Mouse (Mus musculus) frontal cortex, postnatal 36 days (tissue): ENCODE data around the gene Trim26.
"Not testable (repeated sequence)": the region's sequence is repeated elsewhere in the genome, so short reads cannot be mapped to it uniquely, and the experiment has no call there.

Experiments
- DNase-seq, 2 experiments: peaks; one replicate each; pipeline ENCODE4 v3.0.0; 2022; ENCODE audit warnings: low spot score in 2 of 2

Trim26 gene

DNA sequence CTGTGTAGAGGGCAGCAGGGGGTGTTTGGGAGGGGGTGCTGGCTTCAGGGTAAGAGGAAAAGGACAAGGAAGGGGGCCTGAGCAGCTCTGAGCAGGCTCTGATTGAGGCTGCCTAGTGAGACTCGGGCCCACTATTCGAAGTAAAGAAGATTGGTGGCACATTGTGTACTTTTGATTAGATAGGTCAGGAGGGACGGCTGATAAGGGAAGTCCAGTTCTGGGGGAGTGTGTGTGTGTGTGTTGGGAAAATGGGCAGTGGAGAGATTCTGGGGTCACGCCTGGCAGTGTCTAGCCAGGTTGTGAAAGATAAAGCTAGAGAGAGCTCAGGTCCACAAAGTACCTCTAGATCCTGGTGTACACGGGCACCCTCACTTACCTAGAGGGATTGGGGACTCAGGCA is 14.7 kb downstream of the Trim26 start:
- DNase-seq: no peak

DNA sequence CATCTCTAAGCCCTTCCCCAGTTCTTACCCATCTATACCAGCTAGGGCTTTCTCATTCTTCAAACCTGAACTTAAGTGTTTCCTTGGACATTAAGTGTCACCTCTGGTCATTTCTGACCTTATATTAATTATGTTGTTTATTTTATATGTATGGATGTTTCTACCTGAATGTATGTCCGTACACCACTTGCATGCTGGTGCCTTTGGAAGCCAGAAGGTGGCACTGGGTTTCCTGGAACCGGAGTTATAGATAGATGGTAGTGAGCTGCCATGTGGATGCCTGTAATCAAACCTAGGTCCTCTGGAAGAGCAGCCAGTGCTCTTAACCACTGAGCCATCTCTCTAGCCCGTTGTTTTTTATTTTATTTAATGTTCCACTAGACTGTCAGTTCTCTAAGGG is 18.6 kb downstream of the Trim26 start:
- DNase-seq: no peak

DNA sequence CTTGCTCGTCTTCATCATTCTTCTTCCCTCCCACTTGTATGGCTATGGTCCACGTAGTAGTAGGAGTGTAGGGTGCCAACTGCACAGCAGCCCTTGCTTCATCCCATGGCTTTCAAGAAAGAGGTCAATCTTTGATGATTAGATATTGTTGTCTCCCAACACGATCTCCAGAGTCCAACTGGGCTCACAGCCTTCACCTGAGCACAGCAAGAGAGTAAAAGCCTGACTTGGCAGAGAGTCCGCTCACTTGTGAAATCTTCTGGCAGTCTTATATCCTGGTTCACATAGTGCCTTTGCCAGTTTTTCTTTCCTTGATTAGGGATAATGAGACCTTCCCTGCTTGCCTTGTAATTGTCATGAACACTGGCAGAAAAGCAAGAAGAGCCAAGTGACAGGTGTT is 19.3 kb downstream of the Trim26 start:
- DNase-seq: no peak

DNA sequence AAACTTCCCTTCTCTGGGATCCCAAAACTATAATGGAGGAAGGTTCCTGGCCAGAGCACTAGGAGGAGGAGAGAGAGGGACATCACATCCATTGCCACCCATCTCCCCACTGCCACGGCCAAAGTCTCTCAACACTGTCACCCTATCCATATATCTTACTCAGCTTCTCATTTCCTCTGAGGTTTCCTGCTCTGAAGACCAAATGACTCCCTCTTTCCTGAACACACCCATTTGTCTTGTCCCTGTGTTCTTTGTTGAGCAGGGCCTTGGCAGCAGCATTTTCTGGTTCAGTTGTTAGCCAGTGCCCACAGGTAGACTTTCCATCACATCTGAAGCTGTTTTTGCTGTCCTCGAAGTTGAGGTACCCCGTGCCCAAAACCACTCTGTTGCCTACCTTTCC is 21.2 kb downstream of the Trim26 start:
- DNase-seq: no peak

DNA sequence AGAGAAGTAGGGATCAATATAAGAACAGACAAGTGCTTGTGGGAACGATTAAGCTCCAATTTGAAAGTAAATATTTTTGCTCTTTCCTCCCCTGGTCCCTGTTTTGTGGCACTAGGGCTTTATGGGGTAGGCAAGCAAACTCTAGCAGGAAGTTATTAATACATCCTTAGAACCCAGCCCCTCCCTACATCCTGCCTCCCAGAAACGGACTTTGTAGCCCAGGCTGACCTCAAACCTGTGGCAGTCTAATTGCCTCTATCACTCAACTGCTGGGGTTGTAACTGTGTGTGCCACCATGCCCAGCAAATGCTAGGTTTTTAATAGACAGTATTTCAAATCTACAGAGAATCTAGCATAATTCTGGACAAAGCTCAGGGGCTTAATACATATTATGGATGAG is 24.7 kb downstream of the Trim26 start:
- no peak for DNase-seq

DNA sequence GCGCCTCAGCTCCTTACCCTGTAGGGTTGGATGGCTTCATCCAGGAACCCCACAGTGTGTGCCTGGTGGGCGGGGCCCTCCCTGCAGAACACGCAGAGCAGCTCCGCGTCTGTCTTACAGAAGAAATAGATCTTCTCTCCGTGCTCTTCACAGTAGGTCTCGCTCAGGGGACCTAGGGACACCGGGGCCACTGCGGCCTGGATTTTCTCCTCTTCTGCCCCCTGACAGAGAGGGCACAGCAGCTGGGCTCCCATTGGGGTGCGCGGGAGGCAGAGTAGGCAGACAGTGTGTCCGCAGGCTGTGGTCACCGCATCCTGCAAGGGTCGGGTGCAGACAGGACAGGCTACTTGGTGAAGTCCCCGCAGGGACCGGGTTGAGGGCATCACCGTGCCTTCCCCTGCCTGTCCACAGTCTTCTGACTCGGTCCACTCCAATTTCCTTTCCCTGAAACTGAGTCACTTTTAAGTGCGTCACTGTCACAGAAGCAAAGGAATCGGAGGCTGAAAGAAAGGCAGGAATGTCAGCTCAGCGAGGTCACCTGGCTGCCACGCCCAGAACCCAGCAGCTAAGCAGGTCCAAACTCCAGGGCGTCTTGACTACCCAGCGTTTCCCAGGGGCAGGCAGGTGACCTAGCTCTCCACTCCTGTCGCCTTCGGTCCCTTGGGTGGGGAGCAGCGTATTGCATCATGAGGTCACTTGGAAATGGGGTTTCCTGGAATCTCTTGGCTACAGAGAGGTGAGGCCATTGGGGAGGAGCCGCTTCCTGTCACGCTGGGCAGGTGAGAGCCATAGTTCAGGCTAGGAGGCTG is 30.0 kb downstream of the Trim26 start, which contains the start of gene Trim15:
Trim15 (minus strand) TSS at position 492 of the 809 bp plus-strand sequence.
- no peak for DNase-seq

DNA sequence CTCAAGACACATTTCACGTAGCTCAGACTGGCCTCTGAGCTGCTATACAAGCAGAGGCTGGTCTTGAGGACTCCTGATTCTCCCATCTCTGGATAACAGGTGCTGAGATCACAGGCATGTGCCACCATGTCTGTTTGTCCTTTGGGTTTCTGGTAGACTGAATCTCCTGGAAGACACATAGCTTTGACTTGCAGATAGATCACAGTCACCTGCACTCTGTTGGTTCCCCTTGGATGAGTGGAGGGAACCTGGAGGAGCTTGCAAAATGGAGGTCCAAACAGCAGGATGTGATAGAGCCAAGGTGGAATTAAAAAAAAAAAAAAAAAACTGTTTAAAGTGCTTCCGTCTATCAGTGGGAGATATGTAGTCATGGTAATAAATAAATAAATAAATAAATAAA is 31.9 kb downstream of the Trim26 start:
- DNase-seq: no peak

DNA sequence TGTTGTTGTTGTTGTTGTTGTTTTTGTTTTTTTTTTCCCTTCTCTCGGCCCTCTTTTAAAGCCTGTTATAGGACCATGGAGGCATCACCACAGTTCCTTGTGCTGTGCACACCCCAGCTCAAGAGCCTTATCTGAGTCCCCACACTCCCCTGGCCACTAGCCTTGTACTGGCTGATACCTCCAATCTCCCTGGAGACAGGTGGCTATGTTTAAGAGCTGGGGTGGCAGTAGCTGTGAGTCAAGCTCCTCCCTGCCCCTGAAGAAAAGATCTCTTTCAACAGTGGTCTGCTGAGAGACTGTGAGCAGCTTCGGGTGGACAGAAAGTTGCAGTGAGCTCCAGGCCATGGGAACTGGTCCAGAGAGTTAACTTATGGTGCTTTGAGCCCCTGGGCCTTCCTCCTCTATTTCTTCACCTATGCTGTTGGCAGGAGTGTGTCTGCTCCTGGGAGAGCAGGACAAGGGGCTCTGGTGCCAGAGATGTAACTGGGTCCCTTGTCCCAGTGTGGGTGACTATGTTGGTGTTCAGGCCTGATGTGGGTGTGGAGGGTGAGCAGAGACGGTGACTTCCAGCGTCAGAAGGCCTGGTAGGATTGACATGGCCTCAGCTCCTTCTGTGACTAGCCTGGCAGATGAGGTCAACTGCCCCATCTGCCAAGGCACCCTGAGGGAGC is 32.5 kb downstream of the Trim26 start, which contains the start of gene Trim10:
Trim10 (plus strand) TSS at position 291 of the 671 bp plus-strand sequence.
- DNase-seq: no peak

DNA sequence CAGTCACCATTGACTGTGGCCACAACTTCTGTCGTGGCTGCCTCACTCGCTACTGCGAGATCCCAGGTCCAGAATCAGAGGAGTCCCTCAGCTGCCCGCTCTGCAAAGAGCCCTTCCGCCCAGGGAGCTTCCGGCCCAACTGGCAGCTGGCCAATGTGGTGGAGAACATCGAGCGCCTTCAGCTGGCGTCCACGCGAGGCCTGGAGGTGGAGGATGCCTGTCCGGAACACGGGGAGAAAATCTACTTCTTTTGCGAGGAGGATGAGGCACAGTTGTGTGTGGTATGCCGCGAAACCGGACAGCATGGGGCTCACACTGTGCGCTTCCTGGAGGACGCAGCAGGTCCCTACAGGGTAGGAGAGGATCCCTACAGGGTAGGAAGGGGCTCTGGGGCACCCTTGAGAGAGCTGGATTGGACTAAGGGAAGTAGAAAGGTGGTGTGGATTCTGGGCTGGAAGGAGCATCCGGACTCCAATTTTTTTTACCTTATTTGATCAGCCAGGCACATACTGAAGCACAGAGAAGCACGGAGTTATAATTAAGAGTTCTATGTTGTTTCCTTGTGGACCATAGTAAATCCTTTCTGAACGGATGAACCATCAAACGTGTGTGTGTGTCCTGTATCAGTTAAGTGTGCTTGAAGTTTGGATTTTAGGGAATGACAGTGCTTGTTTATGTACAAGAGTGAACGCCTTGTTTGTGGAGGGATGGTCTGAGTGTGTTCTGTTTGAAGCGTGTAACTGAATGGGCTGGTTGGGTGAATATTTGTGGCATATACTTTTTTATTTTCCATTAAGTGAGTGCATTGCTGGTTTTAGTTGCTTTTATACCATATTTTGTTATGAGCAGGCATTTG is 33.2 kb downstream of the Trim26 start:
- no peak for DNase-seq

DNA sequence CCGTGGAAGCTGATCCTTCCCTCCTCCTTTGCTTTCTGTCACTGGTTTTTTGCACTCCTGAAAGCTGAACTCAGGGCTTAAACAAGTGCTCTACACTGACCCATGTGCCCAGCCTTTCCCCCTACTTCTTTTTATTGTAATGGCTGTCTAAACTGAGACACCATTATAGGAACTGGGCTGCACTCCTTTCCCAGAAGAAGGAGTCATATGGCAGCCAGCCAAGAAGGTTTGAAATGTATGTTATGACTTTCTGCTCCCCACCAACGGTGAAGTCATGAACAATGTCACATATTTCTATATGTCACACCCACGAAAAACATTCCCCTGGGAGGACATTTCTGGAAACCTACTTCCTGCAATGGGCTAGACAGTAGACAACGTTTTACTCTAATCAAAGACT is 37.7 kb downstream of the Trim26 start:
- no peak for DNase-seq

DNA sequence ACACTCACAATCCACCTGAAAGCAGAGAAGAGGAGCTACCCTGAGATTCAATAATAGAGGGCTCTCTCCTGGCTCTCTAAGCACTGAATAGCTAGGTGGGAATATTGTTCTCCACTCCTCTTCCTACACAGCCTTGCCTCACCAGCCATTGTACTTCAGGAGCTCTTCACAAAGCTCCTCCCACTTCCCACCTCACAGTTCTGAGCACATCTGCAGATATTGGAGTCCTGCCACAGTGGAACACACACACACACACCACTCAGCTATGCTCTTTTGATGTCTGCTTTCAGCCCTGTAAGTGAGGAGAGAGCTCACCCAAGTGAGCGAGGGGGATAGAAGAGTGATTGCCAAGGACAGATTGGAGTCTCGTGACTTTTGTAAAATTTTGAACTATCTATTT is 46.4 kb downstream of the Trim26 start:
- DNase-seq: no peak

DNA sequence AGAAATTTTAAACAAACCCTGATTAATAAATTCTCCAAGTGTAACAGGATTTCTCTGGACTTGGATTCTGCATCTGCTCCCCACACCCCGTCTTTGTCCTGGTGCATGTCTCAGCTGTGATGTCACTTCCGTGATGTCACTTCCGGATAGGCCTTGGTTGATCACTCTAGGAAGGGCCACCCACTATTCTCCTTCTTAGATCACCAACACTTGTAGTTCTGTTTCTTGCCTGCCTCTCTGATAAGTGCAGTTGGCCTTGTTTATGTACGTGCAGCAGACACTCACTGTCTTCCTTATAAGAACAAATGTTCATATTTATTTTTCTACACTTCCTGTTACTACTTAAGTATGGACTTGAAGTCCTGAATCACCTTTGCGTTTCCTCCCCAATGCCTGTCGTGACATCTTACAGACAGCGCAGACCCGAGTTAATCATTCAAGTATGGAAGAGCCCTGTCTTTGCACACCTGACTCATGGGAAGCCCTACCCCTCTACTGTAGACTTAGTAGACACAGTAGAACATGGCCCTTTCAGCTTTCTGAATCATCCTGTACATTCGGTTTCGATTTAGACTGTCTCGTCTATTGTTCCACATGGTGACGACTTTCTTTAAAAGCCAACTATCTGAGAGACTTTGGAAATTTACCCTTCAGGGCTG is 48.3 kb downstream of the Trim26 start:
- no peak for DNase-seq

DNA sequence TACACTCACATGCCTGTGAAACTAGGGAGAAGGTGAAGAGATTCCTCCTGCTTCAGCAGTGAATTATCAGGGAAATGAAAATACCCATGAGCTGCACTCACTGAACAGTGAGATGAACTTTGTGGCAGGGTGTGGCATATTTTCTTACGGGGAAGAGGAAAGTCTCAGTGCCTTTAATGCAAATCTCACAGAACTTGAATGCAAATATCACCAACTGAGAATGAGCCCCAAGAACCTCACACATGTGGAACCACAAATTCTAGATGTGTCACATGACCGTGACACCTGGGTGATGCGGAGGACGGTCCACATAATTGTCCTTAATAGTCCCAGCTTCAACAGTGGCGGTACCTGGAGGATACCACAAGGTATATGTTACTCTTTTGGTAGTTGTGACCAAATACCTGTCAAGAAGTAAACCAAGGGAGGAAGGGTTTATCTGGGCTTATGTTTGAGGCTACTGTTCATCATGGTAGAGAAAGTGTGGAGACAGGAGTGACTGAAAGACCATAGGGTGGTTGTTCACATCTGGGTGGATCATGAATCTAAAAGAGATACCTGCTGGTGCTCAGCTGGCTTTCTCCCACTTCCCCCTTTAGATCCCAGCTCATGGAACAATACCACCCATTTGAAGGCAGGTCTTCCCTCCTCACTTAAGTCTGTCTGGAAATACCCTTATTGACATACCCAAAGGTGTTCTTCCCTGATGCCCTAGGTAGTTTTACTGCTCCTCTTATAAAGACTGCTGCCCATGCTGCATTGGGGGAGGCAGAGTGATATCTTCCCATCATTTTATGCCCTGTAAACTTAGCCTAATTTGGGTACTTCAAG is 53.4 kb downstream of the Trim26 start, which contains the start of gene Trim40:
Trim40 (minus strand) TSS at position 51 of the 831 bp plus-strand sequence.
- DNase-seq: no peak

DNA sequence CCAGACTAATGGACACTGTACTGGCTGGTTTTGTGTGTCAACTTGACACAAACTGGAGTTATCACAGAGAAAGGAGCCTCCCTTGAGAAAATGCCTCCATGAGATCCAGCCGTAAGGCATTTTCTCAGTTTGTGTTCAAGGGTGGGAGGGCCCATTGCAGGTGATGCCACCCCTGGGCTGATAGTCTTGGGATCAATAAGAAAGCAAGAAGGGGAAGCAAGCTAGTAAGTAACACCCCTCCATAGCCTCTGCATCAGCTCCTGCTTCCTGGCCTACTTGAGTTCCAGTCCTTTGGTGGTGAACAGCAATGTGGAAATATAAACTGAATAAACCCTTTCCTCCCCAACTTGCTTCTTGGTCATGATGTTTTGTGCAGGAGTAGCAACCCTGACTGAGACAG is 54.6 kb downstream of the Trim26 start:
- not testable (repeated sequence) for DNase-seq

DNA sequence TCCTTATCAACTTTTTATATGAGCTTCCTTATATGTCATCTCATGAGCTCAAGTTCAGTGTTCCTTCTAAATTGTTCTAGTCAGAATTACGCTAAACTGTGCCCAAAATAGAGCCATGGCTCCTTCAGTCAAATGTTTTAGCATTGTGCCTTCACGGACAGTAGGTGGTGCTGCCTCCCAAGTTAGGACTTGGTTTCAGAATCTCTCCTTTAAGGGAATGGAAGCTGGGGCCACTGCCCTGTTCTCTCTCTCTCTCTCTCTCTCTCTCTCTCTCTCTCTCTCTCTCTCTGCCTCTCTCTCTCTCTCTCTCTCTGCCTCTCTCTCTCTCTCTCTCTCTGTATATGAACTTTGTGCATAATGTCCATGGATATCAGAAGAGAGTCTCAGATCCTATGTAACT is 55.4 kb downstream of the Trim26 start:
- peak; percentile 24 to 39 for DNase-seq

DNA sequence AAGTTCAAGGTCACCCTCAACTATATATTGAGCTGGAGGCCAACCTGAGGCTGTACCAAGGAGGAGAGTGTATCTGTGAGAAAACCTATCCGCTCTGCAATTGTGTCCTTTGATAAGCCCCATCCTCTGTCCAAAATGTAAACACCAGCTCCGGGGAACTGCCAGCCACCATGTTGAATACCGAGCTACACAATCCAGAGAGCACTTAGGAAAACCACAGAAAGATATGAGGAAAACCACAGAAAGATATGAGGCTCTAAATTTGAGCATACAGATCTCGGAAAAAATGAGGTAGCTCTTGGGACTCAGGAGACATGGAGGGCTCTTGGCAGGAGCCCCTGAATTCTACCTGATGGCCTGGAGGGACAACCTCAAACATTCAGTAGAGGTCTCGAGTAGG is 56.5 kb downstream of the Trim26 start:
- no peak for DNase-seq

DNA sequence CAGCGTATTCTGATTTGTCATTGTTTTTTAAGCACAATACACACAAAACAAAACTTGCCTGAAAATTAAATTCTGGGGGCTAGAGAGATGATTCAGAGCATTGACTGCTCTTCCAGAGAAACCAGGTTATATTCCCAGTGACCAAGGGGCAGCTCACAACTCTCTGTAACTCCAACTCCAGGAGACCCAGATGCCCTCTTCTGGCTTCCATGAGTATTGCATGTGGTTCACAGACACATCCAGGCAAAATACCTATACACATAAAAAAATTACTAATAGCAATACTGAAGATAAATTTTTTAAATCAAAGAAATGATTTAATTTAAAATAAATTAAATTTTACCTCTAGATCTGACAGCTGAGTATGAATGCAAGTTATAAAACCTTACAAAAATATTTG is 59.6 kb downstream of the Trim26 start:
- DNase-seq: peak in 1 of 2 experiments; percentile 25

DNA sequence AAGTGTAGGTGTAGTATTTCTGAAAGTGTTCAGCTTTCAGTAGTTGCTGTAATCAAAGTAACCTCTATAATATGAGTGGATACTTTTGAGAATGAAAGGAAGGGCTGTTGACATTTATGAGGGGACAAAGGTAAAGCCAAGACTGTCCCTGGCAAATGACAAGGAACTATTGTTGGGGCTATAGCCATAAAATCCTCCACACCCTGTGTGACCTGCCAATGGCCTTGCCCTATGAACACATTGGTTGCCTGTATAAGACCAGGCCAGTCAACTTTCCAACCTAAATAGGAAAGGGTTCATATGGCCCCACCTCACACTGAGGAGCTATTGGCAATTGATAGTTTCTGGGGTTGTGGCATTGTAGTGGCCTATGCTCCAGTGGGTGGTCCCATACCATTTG is 60.1 kb downstream of the Trim26 start:
- DNase-seq: no peak

DNA sequence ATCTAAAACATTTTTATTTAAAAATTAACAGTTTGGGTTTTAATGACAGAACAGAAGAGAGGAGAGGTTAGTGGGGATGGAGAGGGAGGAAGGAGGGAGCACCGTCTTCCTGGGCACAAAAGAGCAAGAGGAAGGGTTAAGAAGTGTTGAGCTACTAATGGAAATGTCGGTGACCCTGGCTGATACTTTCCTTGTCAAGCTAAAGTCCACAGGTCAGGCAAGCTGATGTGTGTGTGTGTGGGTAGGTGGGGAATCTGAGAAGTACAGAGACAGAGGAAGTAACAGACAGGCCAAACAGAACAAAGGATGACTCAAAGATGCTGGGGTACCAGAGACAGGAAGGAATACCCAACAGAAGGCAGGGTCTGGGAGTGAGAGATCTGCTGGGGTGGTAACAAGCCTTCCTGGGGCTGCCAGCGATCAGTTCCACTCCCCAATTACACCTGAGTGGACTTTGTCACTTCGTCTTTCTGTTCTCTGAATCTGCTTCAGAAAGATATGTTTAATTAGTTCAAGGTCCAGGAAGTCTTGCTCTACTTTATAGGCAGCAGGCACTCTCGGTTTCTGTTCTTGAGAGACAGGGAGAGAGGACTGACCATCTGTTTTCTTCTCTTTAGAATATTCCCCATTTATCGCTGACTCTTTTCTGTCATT is 60.7 kb downstream of the Trim26 start, which contains the start of gene Trim31:
Trim31 (plus strand) TSS at position 567 of the 654 bp plus-strand sequence.
- no peak for DNase-seq

DNA sequence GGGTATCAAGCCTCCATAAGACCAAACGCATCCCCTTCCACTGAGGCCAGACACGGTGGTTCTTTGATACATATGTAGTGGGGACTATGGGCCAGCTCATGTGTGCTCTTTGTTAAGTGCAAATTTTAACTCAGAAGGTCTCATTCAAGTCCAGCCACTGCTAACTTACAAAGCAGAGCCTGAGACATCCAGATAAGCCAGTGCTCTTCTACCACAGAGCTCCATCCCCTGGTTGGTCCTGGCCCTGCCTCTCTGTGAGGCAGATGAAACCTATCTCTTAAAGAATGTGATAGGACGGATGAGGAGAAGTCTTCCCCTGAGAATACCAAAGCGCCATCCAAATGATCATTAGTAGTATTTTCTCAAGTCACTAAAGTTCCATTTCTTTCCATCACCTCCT is 62.4 kb downstream of the Trim26 start:
- DNase-seq: no peak
